Mouse (Mus musculus): ENCODE measurements around the gene Lactbl1.

DNA sequence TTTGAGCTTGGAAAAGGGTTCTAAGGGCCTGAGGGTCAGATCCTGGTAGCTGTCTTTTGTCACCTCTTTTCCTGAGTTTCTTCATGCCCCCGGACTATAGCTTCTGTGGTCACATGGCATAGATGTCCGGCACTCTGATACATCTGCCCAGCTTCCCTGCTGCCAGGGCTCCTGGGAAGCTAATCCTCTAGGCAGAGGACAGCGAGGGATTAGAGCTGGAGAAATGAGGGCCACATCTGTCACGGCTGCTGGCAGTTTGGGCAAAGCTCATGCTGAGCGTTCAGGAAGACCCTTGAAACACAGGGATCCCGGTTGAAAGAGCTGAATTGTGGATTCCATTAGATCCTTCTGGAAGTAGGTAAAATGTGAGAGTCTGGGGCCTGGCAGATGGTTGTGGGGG lies at the start of gene Lactbl1:
- TF ChIP-seq ZNF384 (IDR thresholded peaks at IDR 0.05; ENCODE audit: low read depth, low read length) = no peak
- TF ChIP-seq HCFC1 (IDR thresholded peaks at IDR 0.05; ENCODE audit: borderline replicate concordance, insufficient read depth, low read length) = no peak
- TF ChIP-seq CHD2 (IDR thresholded peaks at IDR 0.05; ENCODE audit: low read depth, low read length) = no peak
- no peak for TF ChIP-seq ZC3H11A (IDR thresholded peaks at IDR 0.05; ENCODE audit: borderline replicate concordance, low read depth, low read length)

All from ES-E14 (cell line).